Mouse (Mus musculus): Measurements from ENCODE around the gene Fat3.

GRCm38 (mm10) chr9:16352486-16353048 lies 148.5 kb downstream of the Fat3 start:
- no peak for TF ChIP-seq CTCF (conservative IDR thresholded peaks at IDR 0.05; ENCODE audit: insufficient read depth, insufficient read length, low read depth, low read length)
- no peak for TF ChIP-seq POLR2A (IDR thresholded peaks at IDR 0.05; ENCODE audit: low read depth, low read length)

All from kidney, adult 2 months (tissue).